Mouse (Mus musculus): ENCODE results near the gene Osbpl6.

Osbpl6 gene

DNA sequence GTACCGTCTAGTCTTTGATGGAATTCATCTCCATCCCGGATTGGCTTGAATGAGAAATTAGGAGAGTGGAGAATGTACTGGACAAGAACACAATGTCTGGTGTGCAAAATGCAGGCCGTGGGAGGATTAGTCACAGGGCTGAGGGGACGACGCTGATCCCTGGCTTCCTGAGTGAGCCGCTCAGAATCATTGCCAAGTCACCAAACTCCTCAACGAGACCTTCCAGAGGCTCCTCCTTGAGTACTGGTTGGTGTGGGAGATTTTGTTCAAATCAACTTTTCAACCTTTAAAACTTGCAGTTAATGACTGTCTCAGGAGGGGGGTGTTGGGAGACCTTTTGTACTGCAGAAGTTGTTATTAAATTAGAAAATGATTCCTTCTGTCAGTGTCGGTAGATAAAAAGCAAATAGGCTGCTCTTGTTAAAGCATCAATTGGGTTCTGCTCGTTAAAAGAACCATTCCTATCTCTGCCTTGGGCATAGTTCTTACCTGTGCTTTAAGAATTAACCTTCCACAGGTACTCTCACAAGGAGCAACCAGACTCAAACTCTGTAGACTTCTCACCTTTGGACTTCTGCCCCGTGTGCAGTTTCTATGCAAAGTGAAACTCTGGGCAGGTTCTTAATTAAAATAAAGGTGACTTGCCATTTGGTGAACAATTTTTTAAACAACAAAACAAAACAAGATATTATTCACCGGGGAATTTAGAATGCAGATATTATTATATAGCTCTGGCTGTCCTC, 89.9 kb downstream of the Osbpl6 start:
- no peak for DNase-seq (ENCODE audit: low read depth in 2 of 2, low spot score in 2 of 2)

DNA sequence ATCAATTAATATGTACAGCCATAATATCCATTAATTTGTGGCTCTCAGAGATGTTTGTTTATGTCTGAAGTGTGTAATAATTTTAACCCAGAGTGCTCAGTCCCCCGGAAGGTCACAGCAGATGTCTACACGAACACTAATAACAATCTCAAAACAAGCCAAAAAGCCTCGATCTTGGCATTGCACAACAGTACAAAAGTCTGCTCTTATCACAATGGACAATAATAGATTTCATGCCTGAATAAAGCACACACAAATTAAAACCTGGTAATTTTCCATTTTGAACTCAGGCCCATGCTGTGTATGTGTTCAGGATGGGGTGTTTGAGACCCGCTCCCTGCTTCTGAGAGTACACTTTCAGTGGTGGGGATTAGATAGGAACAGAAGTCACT, 90.4 kb downstream of the Osbpl6 start:
- DNase-seq (ENCODE audit: low read depth in 2 of 2, low spot score in 2 of 2) = no peak

- no peak for DNase-seq (ENCODE audit: low read depth in 2 of 2, low spot score in 2 of 2)
Observed at GRCm38 (mm10) chr2:76498891-76499290, 92.6 kb downstream of the Osbpl6 start.

DNA sequence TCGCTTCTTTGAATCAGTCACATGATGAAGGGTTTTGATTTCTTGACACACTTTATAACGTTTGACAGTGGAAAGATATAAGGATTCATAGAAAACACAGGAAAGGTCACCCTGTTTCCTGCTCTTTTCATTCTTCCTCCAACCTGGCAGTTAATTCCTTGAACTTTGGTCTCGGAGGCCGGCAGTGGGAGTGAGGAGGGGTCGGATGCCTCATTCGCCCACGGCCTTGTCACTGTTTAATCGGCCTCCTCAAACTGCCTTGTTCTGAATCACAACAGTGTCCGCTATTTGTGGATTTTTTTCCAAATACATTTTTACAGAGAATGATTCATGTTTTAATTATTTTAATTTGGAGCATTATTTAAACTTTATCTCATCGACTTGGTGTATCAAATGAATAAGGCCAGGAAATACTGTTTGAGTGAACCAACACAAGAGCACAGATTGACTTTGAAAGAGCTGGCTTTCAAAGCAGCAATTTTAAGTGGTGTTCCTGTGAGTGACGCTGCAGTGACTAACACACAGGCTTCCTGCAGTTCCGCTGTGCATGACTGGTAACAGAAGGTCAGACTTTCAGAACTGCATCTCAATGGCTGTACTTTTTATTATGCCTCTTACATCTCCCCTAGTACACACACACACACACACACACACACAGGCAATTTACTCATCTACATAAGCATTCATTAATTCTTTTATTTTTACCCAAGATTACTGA, 98.0 kb downstream of the Osbpl6 start:
- DNase-seq (ENCODE audit: low read depth in 2 of 2, low spot score in 2 of 2) = no peak

GRCm38 (mm10) chr2:76504989-76505388, 98.7 kb downstream of the Osbpl6 start:
- no peak for DNase-seq (ENCODE audit: low read depth in 2 of 2, low spot score in 2 of 2)

GRCm38 (mm10) chr2:76511281-76511721, 105.0 kb downstream of the Osbpl6 start:
- DNase-seq (ENCODE audit: low read depth in 2 of 2, low spot score in 2 of 2) = no peak

DNA sequence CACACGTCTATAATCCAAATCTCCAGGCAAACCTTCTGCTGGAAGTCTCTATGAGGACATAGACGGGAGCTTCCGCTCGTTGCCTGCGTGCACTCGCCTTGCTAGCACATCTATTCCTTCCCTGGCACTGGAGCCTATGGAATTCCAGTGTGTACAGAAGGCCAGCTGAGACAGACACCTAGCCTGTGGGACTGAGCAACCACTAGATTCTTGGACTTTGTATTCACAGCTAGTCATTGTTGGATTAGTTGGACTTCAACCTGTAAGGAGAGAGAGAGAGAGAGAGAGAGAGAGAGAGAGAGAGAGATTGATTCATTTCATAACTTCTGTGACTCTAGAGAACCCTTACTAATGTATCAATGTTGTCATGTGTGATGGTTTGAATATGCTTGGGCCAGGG, 105.8 kb downstream of the Osbpl6 start:
- no peak for DNase-seq (ENCODE audit: low read depth in 2 of 2, low spot score in 2 of 2)

DNA sequence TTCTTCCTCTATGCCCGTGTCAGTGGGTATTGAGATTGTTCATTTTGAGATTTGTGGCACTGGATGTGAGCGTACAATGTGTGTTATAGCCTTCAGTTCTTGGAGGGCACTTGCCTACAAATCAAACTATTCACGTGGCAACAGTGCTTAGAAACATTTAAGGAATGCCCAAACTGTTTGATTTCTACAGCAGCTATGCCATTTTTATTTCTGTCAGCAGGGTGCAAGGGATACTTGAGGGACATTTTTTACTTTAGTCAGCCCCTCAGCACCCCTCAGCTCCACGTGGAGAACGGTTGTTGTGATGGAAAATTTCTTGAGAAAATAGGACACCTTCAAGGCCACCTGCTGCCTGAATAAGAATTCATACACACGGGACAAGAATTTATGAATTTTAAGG, 106.6 kb downstream of the Osbpl6 start:
- DNase-seq (ENCODE audit: low read depth in 2 of 2, low spot score in 2 of 2) = no peak

DNA sequence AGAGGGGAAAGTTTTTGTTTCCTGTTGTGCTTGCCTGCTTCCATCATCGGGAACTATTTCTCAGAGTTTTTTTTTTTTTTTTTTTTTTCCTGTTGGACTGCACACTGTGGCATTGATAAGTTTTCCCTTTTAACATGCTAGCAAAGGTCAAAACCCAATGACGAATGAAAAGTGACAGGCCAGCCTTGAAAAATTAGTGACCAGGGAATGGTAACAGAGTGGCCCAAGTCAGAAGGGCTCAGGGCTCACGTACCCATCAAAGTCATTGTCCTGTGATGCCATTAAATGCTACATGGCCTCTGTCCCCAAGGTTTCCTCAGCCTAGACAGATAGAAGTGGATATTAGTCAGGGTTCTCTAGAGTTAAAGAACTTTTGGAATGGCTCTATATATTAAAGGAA, 107.0 kb downstream of the Osbpl6 start:
- DNase-seq (ENCODE audit: low read depth in 2 of 2, low spot score in 2 of 2) = no peak

DNA sequence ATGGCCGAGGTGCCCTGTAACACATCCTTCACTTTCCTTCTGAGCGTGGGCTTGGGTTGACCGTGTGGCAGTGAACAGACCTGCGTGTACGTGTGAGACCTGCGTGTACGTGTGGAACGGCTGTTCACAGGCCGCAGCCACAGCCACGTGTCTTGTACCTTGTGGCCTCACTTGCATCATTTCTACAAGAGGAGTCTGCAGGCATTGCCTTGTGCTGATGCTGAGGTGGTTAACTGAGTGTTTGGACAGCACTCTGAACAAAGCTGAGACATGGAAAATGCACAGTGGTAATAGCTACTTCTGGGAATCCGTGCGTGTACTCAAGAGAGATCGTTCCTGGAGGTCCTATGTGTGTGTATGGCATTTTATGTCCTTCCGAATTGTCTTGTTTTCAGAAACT, 111.2 kb downstream of the Osbpl6 start:
- DNase-seq (ENCODE audit: low read depth in 2 of 2, low spot score in 2 of 2) = no peak

DNA sequence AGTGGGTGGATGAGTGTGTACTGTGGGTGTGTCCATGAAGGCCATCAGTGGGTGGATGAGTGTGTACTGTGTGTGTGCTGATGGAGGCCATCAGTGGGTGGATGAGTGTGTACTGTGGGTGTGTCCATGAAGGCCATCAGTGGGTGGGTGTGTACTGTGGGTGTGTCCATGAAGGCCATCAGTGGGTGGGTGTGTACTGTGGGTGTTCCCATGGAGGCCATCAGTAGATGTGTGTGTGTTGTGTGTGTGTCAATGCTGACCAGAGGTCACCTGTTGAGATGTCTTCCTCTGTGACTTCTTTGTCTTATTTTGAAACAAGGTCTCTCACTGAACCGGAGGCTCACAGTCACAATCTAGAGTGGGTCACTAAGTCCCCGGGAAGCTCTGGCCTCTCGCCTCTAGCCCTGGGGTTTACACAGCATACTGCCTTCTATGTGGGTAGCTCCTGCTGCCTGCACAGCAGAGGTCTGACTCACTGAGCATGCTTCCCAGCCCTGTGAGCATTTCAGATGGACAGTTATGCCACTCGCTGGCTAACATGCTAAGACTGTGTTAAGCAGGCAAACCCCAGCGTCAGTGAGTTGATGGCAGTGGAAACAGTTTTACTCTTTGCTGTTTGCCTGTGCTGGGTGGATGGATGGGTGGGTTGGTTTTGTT, 112.2 kb downstream of the Osbpl6 start:
- DNase-seq (ENCODE audit: low read depth in 2 of 2, low spot score in 2 of 2) = no peak

DNA sequence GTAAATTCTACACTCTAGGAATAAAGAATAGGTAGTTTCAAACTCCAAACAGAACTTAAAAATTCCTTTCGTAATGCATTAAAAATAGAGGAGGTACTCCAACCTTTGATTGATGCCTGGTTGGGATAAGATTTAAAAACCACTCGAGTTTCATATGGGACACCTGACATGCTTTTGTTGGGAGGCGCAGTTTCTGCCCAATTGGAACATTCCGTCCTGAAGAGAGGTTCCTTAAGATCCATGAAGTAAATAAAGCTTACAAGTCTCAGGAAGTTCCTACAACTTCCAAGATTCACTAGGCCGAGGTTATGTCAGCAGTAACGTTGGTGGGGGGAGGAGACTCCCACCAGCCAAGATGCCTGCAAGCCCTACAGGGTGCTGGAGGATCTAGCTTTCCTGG, 115.3 kb downstream of the Osbpl6 start:
- DNase-seq (ENCODE audit: low read depth in 2 of 2, low spot score in 2 of 2) = no peak

- DNase-seq (ENCODE audit: low read depth in 2 of 2, low spot score in 2 of 2) = no peak
Observed at GRCm38 (mm10) chr2:76524451-76524850, 118.1 kb downstream of the Osbpl6 start.

GRCm38 (mm10) chr2:76525645-76526044, 119.3 kb downstream of the Osbpl6 start:
- no peak for DNase-seq (ENCODE audit: low read depth in 2 of 2, low spot score in 2 of 2)

DNA sequence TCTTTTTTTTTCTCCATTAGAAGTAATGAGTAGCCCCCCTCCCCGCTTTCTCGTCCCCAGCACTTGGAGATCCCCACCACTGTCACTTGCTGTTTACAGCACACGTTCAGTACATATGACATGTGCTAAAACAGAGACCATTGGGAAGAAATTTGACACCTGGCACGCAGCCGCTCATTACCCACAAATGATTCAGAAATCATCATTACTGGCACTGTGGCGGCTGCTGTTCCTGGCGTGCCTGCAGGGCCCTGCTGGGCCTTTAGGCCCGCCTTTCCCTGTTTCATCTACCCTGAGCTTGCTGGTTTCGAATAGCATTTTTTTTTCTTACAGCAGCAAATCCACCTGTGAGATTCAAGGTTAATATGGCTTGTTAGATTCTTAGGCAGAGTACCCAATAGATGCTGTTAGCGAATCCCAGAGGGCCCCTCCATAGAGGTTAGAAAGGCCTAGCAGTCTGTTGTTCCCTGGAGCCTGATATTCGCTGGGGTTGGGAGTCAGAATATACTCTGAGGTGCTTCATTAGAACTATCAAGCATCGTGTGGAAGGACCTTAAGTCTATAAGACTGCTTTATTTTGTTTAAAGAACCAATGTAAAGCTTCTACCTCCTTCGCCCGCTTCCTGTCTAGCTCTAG, 126.3 kb downstream of the Osbpl6 start:
- no peak for DNase-seq (ENCODE audit: low read depth in 2 of 2, low spot score in 2 of 2)

DNA sequence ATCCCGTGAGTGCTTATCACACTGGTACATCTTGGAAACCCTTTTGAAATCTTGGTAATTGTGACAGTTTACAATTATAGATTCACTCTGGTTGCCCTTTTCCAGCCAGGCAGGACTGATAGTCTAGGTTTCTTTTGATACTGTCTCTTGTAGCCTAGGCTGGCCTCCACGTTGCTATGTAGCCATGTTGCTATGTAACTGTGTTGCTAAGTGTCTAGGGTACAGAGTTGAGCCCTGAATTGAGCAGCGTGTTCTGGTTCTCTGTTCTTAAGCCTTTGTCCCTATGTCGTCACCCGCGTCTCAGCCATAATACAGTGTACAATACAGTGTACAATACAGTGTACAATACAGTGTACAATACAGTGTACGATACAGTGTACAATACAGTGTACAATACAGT, 128.6 kb downstream of the Osbpl6 start:
- DNase-seq (ENCODE audit: low read depth in 2 of 2, low spot score in 2 of 2) = no peak

- DNase-seq (ENCODE audit: low read depth in 2 of 2, low spot score in 2 of 2) = no peak
Observed at GRCm38 (mm10) chr2:76541900-76542299, 135.6 kb downstream of the Osbpl6 start.

DNA sequence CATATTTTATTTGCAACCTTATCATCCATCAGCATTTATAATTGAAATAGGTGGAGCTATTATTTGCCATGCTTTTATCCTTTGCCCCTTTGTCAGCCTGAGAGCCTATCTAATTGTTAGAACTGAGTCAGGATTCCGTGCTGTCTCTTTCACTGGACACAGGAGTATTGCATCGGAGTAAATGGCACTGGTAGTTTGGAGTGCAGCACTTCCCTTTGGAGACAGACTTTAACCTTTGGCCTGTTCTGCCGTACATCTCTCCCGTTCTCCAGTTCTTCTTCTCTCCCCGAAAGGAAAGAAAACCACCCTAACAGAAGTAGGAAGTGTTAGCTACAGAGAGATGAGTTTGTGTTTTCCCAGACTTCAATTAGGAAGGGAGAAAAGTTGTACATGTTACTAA, 136.6 kb downstream of the Osbpl6 start:
- no peak for DNase-seq (ENCODE audit: low read depth in 2 of 2, low spot score in 2 of 2)

GRCm38 (mm10) chr2:76545539-76545938, 139.2 kb downstream of the Osbpl6 start:
- no peak for DNase-seq (ENCODE audit: low read depth in 2 of 2, low spot score in 2 of 2)

DNA sequence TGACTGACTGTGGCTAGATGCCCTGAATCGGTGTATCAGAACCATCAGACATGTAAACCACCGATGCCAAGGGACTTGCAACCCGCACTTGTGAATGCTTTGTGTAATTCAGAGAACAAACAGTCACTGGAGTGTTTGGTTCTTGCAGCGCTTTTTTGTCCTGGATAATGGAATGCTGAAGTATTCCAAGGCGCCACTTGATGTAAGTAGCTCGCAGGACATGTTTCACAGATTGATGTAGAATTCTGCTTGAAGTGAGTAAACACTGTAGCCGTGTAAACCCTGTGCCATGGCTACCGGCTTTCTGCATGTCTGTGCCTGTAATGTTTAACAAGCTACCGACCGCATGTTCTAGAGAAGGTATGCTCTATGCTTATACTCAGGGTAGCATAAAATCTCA, 141.9 kb downstream of the Osbpl6 start:
- no peak for DNase-seq (ENCODE audit: low read depth in 2 of 2, low spot score in 2 of 2)

- no peak for DNase-seq (ENCODE audit: low read depth in 2 of 2, low spot score in 2 of 2)
Observed at GRCm38 (mm10) chr2:76548836-76549235, 142.5 kb downstream of the Osbpl6 start.

DNA sequence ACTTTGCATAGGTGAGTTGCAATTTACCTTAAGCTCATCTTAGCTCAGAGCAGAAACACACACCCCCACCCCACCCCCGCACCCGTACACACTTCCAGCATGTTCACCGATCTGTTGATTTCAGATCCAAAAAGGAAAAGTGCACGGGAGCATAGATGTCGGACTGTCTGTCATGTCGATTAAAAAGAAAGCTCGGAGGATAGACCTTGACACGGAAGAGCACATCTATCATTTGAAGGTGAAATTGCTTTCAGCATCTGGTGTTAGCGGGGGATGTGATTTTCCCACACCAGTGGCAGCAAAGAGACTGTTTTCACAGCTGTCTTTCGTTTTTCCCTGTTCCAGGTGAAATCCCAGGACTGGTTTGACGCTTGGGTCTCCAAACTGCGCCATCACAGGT, 143.0 kb downstream of the Osbpl6 start:
- no peak for DNase-seq (ENCODE audit: low read depth in 2 of 2, low spot score in 2 of 2)
